Mouse (Mus musculus): Measurements from ENCODE around the gene D430019H16Rik.

D430019H16Rik gene

GRCm38 (mm10) chr12:105539649-105540048 is 86.0 kb downstream of the D430019H16Rik start:
- no peak for DNase-seq (ENCODE audit: low spot score)

GRCm38 (mm10) chr12:105541590-105542402 is 88.1 kb downstream of the D430019H16Rik start:
- no peak for DNase-seq (ENCODE audit: low spot score)

DNA sequence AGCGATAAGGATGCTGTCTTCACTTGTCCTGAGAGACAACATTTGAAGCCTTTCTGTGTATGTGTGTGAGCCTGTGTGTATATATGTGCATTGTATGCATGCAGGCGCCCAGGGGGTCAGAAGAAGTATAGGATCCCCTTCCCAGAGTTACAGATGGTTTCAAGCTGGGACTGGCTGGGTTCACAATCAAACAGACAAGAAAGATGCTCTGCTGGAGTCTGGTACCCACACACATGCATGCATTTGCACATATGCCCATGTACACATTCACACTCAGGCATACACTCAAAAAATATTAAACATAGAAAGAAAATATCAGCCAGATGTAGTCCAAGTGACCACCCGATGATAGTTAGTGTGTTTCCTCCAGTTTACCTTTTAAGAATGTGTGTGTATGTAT is 88.9 kb downstream of the D430019H16Rik start:
- DNase-seq (ENCODE audit: low spot score), result no peak
